Mouse (Mus musculus): ENCODE measurements around the gene Trim8.

The Trim8 gene

GRCm38 (mm10) chr19:46524601-46525321 lies 23.3 kb downstream of the Trim8 start:
- DNase-seq: peak; percentile 85 to 94

- DNase-seq: peak; percentile 58 to 62
Measured at GRCm38 (mm10) chr19:46525691-46526631, 24.5 kb downstream of the Trim8 start.

GRCm38 (mm10) chr19:46527632-46528528 lies 26.4 kb downstream of the Trim8 start:
- DNase-seq: peak in 1 of 2 experiments; percentile 8

GRCm38 (mm10) chr19:46528529-46529213 lies 27.2 kb downstream of the Trim8 start:
- DNase-seq: peak; percentile 94 to 95

- peak in 1 of 2 experiments; percentile 30 for DNase-seq
Measured at GRCm38 (mm10) chr19:46529601-46530448, 28.3 kb downstream of the Trim8 start.

DNA sequence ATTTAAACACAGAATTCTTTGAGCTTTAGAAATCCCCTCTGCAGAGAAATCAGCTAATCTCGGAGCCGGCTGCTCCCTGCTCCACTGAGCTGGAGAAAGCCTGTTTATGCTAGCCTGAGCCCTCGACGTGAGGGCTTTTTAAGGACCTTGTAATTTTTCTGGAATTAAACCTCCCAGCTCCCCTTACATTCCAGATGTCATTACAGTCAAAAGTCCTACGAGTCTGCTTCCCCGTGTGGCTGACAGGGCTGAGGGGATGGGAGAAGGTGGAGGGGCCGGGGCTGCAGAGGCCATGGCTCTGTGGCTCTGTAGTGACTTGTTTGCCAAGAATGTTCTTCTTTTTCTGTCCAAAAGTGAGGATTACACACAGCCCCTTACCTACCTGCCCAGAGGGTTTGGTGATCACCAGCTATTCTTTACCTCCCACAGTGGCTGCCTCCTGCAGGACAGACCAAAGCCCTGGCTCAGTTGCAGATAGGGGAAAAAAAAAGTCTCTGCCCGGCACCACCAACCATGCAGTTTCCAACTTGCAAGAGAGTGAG lies 29.0 kb downstream of the Trim8 start:
- DNase-seq: peak; percentile 46 to 47

DNA sequence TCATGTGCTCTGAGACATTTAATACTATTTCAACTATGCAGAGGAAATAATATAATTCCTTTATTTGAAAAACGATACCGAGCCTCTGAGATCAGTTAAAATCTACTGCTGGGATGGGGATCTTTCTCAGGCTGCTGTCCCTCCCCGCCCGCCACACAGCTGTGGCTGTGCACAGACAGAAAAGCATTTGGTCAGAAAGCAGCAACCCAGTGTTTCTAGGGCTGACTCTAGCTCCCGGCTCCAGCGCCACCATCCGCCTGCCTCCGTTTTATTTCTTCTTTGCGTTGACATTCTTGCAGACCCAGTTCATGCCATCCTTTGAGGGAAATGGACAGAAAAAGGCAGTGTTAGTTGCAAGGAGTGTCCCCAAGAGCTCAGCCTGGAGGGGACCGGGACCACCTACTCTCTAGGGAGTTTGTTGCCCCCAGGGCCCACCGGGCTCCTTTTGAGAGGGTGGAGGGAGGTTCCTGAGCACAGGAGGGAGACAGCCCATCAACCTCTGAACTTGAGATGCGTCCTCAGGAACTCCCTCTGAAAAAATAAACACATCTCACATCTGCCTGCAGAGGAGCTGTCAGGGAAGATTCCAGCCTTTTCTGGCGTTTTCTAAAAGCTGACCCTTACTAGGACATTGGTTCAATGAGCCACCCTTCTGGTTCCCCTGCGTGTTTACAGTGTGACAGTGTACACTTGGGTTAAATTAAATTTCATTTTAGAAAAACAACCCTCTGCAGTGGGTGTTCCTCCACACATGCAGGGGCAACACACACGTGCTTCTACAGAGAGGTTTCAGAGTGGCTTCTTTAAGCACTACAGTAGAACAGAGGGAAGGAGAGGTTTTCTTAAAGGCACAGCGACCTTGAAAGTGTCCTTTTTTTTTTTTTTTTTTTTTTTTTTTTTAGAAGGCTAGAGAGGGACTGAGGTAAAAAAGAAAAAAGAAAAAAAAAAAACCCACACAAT lies 29.8 kb downstream of the Trim8 start:
- DNase-seq: peak; percentile 45 to 67

DNA sequence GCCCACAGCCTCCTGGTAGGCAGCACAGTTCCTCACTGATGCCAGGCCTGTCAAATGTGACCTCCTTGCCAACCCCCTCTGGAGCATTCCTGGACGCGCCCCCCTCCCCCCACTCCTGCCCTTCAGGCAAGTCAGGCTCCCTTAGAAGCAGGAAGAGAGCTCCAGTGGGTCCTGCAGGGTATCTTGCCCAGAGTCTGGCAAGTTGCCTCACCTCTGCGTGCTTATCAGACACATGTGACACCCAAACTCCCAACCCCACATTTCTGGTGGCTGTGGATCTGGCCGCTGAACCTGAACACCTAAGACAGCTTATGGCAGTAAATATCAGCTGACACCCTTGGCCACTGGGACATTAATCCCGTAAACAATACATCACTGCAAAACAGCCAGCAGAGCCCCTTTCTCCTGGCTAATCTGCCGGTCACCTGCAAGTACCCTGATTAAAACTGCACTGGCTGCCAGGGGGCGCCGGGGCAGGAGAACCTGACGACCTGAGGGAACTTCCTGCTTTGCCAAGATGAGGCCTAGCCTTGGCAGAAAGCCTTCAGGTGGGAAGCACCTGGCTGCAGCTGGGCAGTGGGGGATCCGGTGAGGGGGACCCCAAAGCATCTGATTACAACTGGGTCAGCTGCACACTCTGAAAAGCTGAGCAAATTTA lies 30.7 kb downstream of the Trim8 start:
- peak; percentile 65 to 79 for DNase-seq

DNA sequence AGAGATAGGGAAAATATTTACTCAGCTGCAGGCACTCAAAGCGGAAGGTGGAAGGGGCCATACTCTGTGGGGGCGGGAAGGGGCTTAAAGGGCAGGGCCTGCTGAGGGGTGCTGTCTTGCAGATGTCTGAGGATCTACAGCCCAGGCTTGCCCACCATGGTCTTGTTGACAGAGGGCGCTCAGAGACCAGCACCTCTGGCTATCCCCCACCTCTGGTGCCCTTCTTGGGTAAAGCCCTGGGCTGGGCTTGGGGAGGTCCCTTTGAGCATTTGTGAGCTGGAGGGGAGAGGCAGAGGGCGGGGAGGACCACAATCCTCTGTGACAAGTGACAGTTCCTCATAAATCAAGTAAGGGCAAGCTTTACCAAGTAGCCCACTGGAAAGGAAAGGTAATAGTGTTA lies 31.6 kb downstream of the Trim8 start:
- no peak for DNase-seq

DNA sequence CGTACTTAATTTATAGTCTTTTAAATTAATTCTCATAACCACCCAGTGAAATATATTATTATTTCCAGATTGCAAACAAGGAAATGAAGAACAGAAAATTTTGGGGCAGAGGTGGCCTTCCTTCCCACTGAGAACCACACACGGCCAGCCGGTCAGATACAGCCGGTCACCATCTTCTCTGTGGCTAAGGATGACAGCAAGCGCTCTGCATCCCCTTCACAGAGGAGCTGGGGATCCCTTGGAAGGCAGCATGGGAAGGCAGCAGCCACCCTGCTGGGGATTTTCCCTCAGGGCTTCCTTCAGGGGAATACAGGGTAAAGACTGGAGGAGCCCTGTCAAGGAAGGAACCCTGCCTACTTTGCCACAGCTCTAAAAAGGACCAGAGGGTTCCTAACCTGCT lies 32.0 kb downstream of the Trim8 start:
- DNase-seq: no peak

DNA sequence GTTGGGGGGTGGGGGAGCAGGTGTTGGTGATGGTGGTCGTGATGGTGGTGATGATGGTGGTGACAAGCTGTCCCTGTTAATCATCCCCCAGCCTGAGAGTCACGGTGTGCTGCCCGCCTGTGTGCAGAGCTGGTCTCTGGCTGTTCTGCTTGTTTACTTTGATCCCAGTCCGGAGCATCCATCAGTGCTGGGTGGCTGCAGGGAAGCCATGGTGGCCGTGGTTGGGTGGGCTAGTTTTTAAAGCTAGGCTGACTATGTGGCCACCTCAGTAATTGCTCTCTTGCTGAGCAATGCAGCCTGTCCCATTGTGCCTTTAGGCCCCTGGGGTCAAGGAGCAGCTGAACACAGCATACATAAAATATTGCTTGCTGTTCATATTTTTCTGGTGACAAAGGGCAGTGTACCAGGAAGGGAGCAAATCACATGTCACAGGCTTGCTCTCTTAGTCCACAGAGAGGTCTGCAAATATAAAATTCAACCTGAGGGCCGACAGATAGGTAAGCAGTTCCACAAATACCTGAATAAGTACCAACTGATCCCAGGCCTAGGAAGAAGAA lies 33.1 kb downstream of the Trim8 start:
- DNase-seq: peak in 1 of 2 experiments; percentile 6

DNA sequence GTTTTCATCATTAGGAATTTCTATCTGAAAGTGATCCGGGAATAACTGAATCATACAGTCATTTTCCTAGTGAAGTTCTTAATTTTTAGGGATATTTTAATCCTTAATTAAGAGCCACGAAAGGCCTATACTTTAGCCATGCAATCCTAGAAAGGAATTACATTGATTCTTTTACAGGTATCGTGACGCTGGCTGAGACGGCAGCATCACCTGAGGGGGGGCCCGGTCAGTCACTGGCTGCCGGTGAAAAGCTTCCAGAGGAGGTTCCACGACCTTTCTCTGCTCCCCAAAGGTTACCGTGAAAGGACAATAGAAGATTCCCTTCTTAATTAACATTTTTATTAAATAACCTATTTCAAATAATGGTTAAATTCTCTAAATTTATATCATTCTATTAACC lies 35.9 kb downstream of the Trim8 start:
- DNase-seq: no peak

DNA sequence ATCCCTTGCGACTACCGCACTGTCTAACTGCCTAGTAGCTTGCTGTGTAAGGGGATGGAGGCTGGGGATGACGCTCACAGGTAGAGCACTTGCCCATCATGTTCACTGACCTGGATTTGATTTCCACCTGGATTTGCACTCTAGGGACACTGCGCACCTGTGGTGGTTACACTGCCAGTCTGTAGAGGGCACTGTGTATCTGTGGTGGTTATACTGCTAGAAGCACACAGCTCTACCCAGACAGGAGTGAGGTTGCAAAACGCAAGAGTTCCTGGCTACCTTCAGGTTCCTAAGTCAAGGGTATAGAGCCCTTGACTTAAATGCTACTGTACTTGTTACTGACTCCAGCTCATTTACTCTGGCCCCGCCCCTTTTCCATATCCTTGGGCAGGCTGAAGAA lies 36.7 kb downstream of the Trim8 start:
- peak in 1 of 2 experiments; percentile 46 for DNase-seq

DNA sequence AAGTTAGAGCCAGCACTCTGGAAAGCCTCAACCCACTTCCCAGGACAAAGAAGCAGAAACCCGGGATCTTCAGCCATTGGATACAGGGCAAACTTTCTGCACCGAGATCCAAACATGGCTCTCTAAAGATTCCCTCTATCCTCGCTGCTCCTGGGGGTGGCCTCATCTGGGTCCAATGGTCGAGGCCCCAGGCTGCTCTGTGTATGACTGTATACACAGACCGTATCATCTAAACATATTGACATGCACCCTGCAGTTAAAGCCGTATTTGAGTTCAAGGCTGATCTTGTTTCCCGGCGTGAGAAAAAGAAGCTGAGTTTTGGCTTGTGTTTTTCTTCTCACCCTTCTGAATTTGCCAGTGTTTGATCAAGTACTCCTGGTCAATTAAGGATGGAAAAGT lies 41.2 kb downstream of the Trim8 start:
- DNase-seq: no peak

- no peak for DNase-seq
Measured at GRCm38 (mm10) chr19:46547565-46547964, 46.1 kb downstream of the Trim8 start.

DNA sequence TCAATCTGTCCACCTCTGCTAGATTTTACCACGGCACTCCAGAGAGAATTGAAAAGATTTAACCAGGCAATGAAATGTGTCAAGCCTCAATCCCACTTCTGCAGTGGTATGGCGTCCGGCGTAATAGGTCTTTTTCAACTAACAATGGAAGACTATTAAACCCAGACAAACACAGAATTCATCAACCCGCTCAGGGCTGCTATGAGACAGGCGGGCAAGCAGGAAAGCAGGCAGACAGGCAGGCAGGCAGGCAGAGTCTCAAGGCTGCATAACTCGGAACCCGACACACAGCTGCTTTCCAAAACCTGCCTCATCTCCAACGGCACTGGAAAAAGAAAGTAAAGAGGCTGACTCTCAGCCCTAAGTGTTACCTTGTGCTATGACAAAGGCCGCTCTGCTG lies 46.6 kb downstream of the Trim8 start:
- DNase-seq: no peak

DNA sequence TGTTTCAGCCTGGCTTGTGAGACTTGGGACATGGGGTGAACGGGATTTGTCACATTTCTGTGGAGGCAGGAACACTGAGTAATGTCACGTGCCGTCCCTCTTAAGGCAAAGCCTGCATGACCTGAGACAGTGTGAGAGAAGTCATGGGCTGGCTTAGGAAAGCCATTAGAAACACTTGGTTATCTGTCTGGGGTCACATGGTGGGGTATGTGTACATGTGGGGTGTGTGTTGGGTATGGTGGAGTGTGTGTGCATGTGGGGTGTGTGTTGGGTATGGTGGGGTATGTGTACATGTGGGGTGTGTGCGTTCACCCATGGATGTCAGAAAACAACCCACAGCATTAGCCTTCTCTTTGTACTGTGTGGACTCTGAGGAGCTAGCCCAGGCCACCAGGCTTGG lies 48.9 kb downstream of the Trim8 start:
- DNase-seq: no peak

GRCm38 (mm10) chr19:46552496-46552895 lies 51.0 kb downstream of the Trim8 start:
- DNase-seq: no peak

DNA sequence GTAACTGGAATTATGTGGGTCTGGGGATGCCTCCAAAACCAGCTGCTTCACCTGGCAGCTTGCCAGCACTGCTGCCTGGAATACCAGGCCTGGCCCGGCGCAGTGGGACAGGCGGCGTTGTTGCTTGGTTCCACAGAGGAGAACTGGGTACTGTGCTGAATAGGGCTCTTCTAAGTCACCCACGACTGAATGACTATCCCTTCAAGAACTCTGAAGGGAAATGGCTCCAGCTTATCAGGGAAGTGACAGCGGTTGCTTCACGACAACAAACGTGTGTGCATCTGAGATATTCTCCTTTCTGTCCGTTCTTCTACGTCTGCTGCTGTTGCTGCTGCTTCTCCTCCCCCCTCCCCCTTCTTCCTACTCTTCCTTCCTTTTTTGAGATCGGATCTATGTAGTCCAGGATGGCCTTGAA lies 52.0 kb downstream of the Trim8 start:
- DNase-seq: peak in 1 of 2 experiments; percentile 49

All from kidney, postnatal 36 days (tissue).